Mouse (Mus musculus): Measurements from ENCODE around the gene Gm17662.

- TF ChIP-seq CTCF (IDR thresholded peaks at IDR 0.05; ENCODE audit: low read depth) (no peak), EP300 (IDR thresholded peaks at IDR 0.05; ENCODE audit: low read depth) (no peak)
Observed at GRCm38 (mm10) chr4:104887486-104887885, 30.4 kb downstream of the Gm17662 start.
